Mouse (Mus musculus): ENCODE measurements around the gene Atg10. TPM values are rescaled to one million over a fixed set of nuclear protein-coding genes. Genes with fewer than 3 reads are reported as not detected.
A peak's percentile ranks its signal among the peaks of the same experiment; 100 is the strongest.
"Not testable (repeated sequence)": the region's sequence is repeated elsewhere in the genome, so short reads cannot be mapped to it uniquely, and the experiment has no call there.

Atg10 gene
- polyA plus RNA-seq, 1 experiment from 2014 or later = 16.3 TPM

DNA sequence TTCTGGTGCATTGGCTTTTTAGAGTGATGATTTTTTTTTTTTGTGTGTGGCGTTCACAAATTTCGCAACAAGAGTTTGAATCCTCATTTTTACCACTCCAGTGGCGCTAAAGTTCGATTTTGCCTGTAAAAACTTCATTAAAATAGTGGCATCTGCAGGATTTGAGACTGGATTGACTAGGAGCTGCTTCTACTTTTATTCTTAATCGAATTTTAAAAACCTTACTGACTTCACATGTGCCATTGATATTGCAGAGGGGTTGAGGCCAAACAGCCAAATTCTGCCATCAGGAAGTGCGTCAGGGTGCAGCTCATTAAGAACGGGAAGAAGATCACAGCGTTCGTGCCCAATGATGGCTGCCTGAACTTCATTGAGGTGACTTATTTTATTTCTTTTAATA lies 299.7 kb downstream of the Atg10 start:
- ATAC-seq (replicated peaks; ENCODE audit: insufficient number of reproducible peaks, low FRiP score, low TSS enrichment, low read depth) (no peak), DNase-seq (ENCODE audit: low spot score) (no peak)
- WGBS = 47% methylated on average over 9 of the region's 9 CpGs
- no peaks in the 10 kb centered on the region for H3K9me3 ChIP-seq (replicated peaks; ENCODE audit: control insufficient read depth, low read length)
- peaks cover 10% of the 10 kb centered on the region; the same call in 1 of the 2 replicates for H3K36me3 ChIP-seq (replicated peaks; ENCODE audit: control insufficient read depth, insufficient read depth, low read depth, low read length)
- no peak overlapping the region for H3K27ac ChIP-seq (replicated peaks; ENCODE audit: low read depth, low read length)
- H3K4me3 ChIP-seq (ENCODE audit: low read depth, low read length) = peak overlapping the region; percentile 79
- peak overlapping the region; percentile 58 for H3K4me2 ChIP-seq (ENCODE audit: low read depth, low read length)
- no peaks in the 10 kb centered on the region for H3K4me1 ChIP-seq (ENCODE audit: control insufficient read depth, insufficient read depth, low read length)
- H3K27me3 ChIP-seq (ENCODE audit: control insufficient read depth, insufficient read depth, low read length) = no peaks in the 10 kb centered on the region
- peak overlapping the region; percentile 94 for H3K9ac ChIP-seq (replicated peaks; ENCODE audit: low read length)

DNA sequence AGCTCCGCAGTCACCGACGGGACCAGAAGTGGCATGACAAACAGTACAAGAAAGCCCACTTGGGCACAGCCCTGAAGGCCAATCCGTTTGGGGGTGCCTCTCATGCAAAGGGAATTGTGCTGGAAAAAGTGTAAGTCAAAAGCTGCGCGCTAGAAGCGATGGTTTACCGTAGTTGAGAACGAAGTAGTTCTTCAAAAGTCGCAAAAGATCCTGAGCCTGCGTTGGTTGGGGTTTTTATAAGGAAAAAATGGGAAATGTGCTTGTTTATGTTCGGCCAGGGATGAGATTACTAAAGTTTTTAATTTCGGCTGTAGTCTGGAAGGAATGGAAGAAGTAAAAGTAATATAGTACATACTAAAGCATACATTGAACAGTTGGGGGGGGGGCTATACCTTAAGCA lies 300.2 kb downstream of the Atg10 start:
- peak overlapping the region; percentile 79 for H3K4me3 ChIP-seq (ENCODE audit: low read depth, low read length)
- H3K36me3 ChIP-seq (replicated peaks; ENCODE audit: control insufficient read depth, insufficient read depth, low read depth, low read length); ATAC-seq (replicated peaks; ENCODE audit: insufficient number of reproducible peaks, low FRiP score, low TSS enrichment, low read depth); H3K9me3 ChIP-seq (replicated peaks; ENCODE audit: control insufficient read depth, low read length); DNase-seq (ENCODE audit: low spot score); H3K4me1 ChIP-seq (ENCODE audit: control insufficient read depth, insufficient read depth, low read length); H3K27me3 ChIP-seq (ENCODE audit: control insufficient read depth, insufficient read depth, low read length): not testable (repeated sequence)
- peak overlapping the region; percentile 58 for H3K4me2 ChIP-seq (ENCODE audit: low read depth, low read length)
- WGBS = under 1% methylated on average over 13 of the region's 13 CpGs
- peak overlapping the region; percentile 94 for H3K9ac ChIP-seq (replicated peaks; ENCODE audit: low read length)
- H3K27ac ChIP-seq (replicated peaks; ENCODE audit: low read depth, low read length) = peak overlapping the region; percentile 62; the same call in 1 of the 2 replicates

DNA sequence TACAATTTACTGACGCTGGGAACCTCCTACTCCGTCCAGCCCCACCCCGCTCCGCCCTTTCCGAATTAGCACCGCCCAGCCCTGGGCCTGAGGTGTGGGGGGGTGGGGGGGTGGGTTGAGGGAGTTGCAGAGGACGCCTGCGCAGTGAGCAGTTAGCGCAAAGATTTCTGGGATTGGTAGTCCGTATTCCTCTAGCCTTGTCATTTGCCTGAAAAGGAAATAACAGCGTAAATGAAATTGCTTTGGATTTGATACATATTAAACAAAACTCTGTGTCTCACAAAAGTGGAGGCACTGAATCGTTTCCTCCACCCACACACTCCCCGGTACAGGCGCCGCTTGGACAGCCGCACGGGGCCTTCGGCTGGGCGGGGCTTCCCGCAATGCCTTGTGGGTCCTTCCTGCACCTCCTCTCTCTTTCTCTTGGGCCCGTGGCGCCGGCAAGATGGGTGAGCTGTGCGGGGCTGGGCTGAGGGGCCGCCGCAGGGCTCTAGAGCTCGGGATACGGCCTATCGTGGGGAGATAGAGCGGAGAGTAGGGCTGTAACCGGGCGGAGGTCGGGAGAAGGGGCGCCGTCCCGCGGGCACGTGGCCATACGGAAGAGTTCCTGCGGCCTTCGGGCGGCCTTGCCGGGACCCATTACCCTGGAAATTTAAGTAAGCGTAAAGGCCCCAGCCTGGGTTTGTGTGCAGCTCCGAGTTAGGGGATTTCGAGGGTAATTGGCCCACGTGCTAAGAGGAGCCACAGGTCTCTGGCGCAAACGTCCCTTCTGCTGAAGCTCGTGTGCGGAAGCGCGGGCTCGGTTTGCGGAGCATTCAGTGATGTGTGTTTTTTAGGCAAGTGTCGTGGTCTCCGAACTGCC lies 300.8 kb downstream of the Atg10 start, which contains the start of gene Rps23:
TSS of gene Rps23 (plus strand) at position 208 of the 862 bp plus-strand sequence.
- Histone ChIP-seq H3K27me3 (ENCODE audit: control insufficient read depth, insufficient read depth, low read length) (no peaks in the 10 kb centered on the region), H3K4me3 (ENCODE audit: low read depth, low read length) (peak within 1 kb of the TSS; percentile 79), H3K27ac (replicated peaks; ENCODE audit: low read depth, low read length) (peak within 1 kb of the TSS; percentile 62; the same call in 1 of the 2 replicates), H3K4me2 (ENCODE audit: low read depth, low read length) (peak within 1 kb of the TSS; percentile 58), H3K9me3 (replicated peaks; ENCODE audit: control insufficient read depth, low read length) (no peaks in the 10 kb centered on the region), H3K9ac (replicated peaks; ENCODE audit: low read length) (peak within 1 kb of the TSS; percentile 94), H3K36me3 (replicated peaks; ENCODE audit: control insufficient read depth, insufficient read depth, low read depth, low read length) (peaks cover 10% of the 10 kb centered on the region; the same call in 1 of the 2 replicates), H3K4me1 (ENCODE audit: control insufficient read depth, insufficient read depth, low read length) (no peaks in the 10 kb centered on the region)
- under 1% methylated on average over 57 of the region's 57 CpGs for WGBS
- peak; percentile 98 for ATAC-seq (replicated peaks; ENCODE audit: insufficient number of reproducible peaks, low FRiP score, low TSS enrichment, low read depth)
- DNase-seq (ENCODE audit: low spot score) = peak; percentile 95

DNA sequence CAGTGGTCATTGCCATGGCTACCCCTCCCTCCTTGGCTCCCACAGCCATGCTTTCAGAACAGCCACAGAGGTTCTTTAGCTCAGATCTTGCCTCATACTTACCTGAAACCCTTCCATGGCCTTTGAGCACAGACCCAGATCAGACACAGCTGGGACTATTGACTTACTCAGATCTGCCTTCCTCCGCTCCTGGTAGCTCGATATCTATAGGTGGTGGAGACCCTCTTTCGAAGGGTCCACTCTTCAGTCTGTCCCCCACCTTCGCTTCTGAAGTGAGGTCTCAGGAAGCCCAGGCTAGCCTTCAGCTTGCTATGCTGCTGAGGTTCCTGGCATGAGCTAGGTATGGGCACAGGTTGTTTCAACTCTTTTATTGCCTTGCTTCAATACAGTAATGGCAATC lies 309.0 kb downstream of the Atg10 start:
- Histone ChIP-seq H3K4me3 (ENCODE audit: low read depth, low read length) (no peak overlapping the region), H3K9me3 (replicated peaks; ENCODE audit: control insufficient read depth, low read length) (no peaks in the 10 kb centered on the region), H3K27ac (replicated peaks; ENCODE audit: low read depth, low read length) (no peak overlapping the region), H3K9ac (replicated peaks; ENCODE audit: low read length) (no peak overlapping the region), H3K4me2 (ENCODE audit: low read depth, low read length) (no peak overlapping the region), H3K4me1 (ENCODE audit: control insufficient read depth, insufficient read depth, low read length) (no peaks in the 10 kb centered on the region), H3K27me3 (ENCODE audit: control insufficient read depth, insufficient read depth, low read length) (no peaks in the 10 kb centered on the region), H3K36me3 (replicated peaks; ENCODE audit: control insufficient read depth, insufficient read depth, low read depth, low read length) (no peaks in the 10 kb centered on the region)
- ATAC-seq (replicated peaks; ENCODE audit: insufficient number of reproducible peaks, low FRiP score, low TSS enrichment, low read depth) (no peak), DNase-seq (ENCODE audit: low spot score) (no peak)
- WGBS = 84% methylated on average over 4 of the region's 4 CpGs

DNA sequence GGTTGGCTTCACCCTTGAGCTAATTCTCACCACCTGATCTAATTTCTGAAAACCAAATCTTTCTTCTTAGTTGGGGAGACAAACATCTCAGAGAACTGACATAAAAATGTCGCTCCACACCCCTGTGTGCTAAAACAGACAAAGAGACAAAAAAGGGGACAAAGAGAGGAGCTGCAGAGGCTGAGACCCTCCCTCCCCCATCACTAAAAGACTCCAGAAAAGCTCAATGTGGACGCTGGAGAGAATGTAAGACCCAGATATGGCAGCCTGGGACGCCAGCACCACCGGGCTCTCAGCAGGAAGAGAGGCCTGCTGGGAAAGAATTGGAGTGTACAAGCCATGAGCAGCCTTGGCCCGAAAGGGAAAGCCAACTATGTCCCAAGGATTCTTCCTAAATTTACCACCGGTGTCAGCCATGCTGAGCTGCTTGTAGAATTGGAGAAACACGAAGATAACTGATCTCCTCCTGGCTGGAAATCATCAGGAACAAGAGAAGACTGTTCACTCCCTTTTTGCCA lies 310.0 kb downstream of the Atg10 start:
- ATAC-seq (replicated peaks; ENCODE audit: insufficient number of reproducible peaks, low FRiP score, low TSS enrichment, low read depth) (no peak), DNase-seq (ENCODE audit: low spot score) (no peak)
- Histone ChIP-seq H3K9ac (replicated peaks; ENCODE audit: low read length) (no peak overlapping the region), H3K4me1 (ENCODE audit: control insufficient read depth, insufficient read depth, low read length) (no peaks in the 10 kb centered on the region), H3K27ac (replicated peaks; ENCODE audit: low read depth, low read length) (no peak overlapping the region), H3K36me3 (replicated peaks; ENCODE audit: control insufficient read depth, insufficient read depth, low read depth, low read length) (no peaks in the 10 kb centered on the region), H3K27me3 (ENCODE audit: control insufficient read depth, insufficient read depth, low read length) (no peaks in the 10 kb centered on the region), H3K9me3 (replicated peaks; ENCODE audit: control insufficient read depth, low read length) (no peaks in the 10 kb centered on the region), H3K4me3 (ENCODE audit: low read depth, low read length) (no peak overlapping the region), H3K4me2 (ENCODE audit: low read depth, low read length) (no peak overlapping the region)
- WGBS = 58% methylated on average over 7 of the region's 7 CpGs

DNA sequence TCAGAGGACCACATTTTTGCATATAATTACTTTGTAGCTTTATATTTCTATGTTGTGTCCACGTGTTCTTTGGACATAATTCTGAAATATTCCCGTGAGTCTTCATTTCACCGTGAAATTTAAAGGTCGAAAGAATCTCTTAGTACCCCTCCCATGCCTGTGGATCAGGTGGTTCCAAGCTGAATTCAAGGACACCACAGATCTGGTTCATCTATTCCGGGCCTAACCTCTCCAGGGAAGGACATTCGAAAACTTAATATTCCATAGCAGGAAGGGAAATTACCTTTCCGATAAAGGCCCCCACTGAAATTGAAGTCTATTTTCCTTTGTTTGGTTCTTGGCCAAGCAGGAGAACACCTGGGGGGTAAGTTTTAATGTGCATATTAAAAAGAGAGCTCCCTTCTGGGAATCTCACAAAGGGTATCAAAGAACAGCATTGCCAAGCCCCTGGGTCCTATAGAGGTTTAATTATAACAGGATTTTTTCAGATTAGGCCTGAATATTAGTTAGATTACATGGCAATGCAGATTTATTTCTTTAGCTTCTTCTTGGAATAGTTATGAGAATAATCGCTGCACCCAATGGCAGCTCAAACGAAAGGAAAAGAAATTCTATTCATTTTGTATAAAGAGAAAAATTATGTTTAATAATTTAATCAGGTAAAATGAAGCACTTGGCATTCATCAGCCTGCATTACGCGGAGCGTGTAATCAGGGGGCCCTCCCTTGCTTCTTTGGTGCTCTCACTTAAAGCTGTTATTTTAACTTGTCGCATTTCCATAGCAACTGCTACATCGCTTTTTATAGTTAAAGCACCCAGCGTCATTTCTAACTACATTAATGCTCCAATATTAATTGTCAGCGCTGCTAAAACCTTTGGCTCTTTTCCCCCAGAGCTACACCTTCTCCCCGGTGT lies 310.8 kb downstream of the Atg10 start:
- no peak overlapping the region for H3K27ac ChIP-seq (replicated peaks; ENCODE audit: low read depth, low read length)
- no peak overlapping the region for H3K9ac ChIP-seq (replicated peaks; ENCODE audit: low read length)
- H3K9me3 ChIP-seq (replicated peaks; ENCODE audit: control insufficient read depth, low read length) = no peaks in the 10 kb centered on the region
- ATAC-seq (replicated peaks; ENCODE audit: insufficient number of reproducible peaks, low FRiP score, low TSS enrichment, low read depth) (no peak), DNase-seq (ENCODE audit: low spot score) (no peak)
- H3K4me3 ChIP-seq (ENCODE audit: low read depth, low read length) = no peak overlapping the region
- H3K27me3 ChIP-seq (ENCODE audit: control insufficient read depth, insufficient read depth, low read length) = no peaks in the 10 kb centered on the region
- H3K4me1 ChIP-seq (ENCODE audit: control insufficient read depth, insufficient read depth, low read length) = no peaks in the 10 kb centered on the region
- no peak overlapping the region for H3K4me2 ChIP-seq (ENCODE audit: low read depth, low read length)
- WGBS = 79% methylated on average over 17 of the region's 17 CpGs
- no peaks in the 10 kb centered on the region for H3K36me3 ChIP-seq (replicated peaks; ENCODE audit: control insufficient read depth, insufficient read depth, low read depth, low read length)

DNA sequence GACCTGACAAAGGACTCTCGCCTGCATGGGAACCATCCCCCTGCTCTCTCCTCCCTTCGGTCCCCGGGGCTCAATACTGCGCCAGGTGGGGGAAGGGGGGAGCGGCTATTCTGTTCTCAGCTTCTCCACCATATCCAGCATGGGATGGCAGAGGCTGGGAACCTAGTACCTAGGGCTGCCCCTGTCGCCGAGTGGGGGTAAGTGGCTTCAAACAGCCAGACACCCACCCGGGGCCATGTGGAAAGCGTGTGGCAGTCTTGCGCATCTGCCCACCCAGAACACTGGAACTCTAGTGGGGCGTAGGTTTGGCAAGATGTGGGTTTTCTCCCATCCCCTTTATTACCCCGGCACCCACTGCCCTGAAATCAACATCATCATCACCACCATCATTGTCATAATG lies 316.4 kb downstream of the Atg10 start:
- Histone ChIP-seq H3K9me3 (replicated peaks; ENCODE audit: control insufficient read depth, low read length) (no peaks in the 10 kb centered on the region), H3K4me3 (ENCODE audit: low read depth, low read length) (no peak overlapping the region), H3K27me3 (ENCODE audit: control insufficient read depth, insufficient read depth, low read length) (no peaks in the 10 kb centered on the region), H3K9ac (replicated peaks; ENCODE audit: low read length) (no peak overlapping the region), H3K4me1 (ENCODE audit: control insufficient read depth, insufficient read depth, low read length) (no peaks in the 10 kb centered on the region), H3K27ac (replicated peaks; ENCODE audit: low read depth, low read length) (no peak overlapping the region), H3K4me2 (ENCODE audit: low read depth, low read length) (no peak overlapping the region), H3K36me3 (replicated peaks; ENCODE audit: control insufficient read depth, insufficient read depth, low read depth, low read length) (no peaks in the 10 kb centered on the region)
- ATAC-seq (replicated peaks; ENCODE audit: insufficient number of reproducible peaks, low FRiP score, low TSS enrichment, low read depth) (no peak), DNase-seq (ENCODE audit: low spot score) (no peak)
- 88% methylated on average over 12 of the region's 12 CpGs for WGBS
